Mouse (Mus musculus): ENCODE results near the gene Fthl17a. TPM values are rescaled to one million over a fixed set of nuclear protein-coding genes. Genes with fewer than 3 reads are reported as not detected.

The Fthl17a gene
- polyA plus RNA-seq (2017; shearing (Covaris generic)): not detected

GRCm38 (mm10) chrX:85249379-85249778 is at the start of gene Fthl17a:
Fthl17a (plus strand) TSS chrX:85249679.

